Mouse (Mus musculus) embryonic facial prominence, embryonic 15.5 days (tissue): ENCODE measurements around the gene Sp9. TPM values are rescaled to one million over a fixed set of nuclear protein-coding genes. Genes with fewer than 3 reads are reported as not detected.

Experiments used
- ATAC-seq: fragments of 200-750 bp; cut with Nextera tagmentation; 2 replicates; pipeline ENCODE4 v1.8.0; 2017; ENCODE audit warnings: low read depth, moderate TSS enrichment; ENCODE audit not compliant: insufficient number of reproducible peaks, low FRiP score, low TSS enrichment
- H3K27ac ChIP-seq: fragments of 300-500 bp; sonication (generic); replicated peaks from 2 replicates; pipeline ENCODE4 v1.5.1; 2015; ENCODE audit warnings: mild to moderate bottlenecking, inconsistent platforms
- H3K27me3 ChIP-seq: fragments of 300-500 bp; sonication (generic); 2 replicates; pipeline ENCODE4 v1.6.1; 2015; ENCODE audit warnings: inconsistent platforms
- H3K36me3 ChIP-seq: fragments of 300-500 bp; sonication (generic); 2 replicates; pipeline ENCODE4 v1.6.1; 2015; ENCODE audit warnings: mild to moderate bottlenecking, inconsistent platforms
- H3K4me1 ChIP-seq: fragments of 300-500 bp; sonication (generic); 2 replicates; pipeline ENCODE4 v1.6.1; 2015; ENCODE audit warnings: inconsistent platforms
- H3K4me2 ChIP-seq: fragments of 300-500 bp; sonication (generic); replicated peaks from 2 replicates; pipeline ENCODE4 v1.6.1; 2015; ENCODE audit warnings: mild to moderate bottlenecking, inconsistent platforms
- H3K4me3 ChIP-seq: fragments of 300-500 bp; sonication (generic); replicated peaks from 2 replicates; pipeline ENCODE4 v1.5.1; 2015; ENCODE audit warnings: mild to moderate bottlenecking, inconsistent platforms
- H3K9ac ChIP-seq: fragments of 300-500 bp; sonication (generic); 2 replicates; pipeline ENCODE4 v1.6.1; 2015; ENCODE audit warnings: inconsistent platforms
- H3K9me3 ChIP-seq: fragments of 300-500 bp; sonication (generic); replicated peaks from 2 replicates; pipeline ENCODE4 v1.6.1; 2016; ENCODE audit warnings: inconsistent platforms
- WGBS: fragments of 180-500 bp; shearing (Covaris S2); methylation state at CpG from one replicate; pipeline ENCODE4 v1.1.7; 2015; 5-methylcytosine and 5-hydroxymethylcytosine counted together
- polyA plus RNA-seq: library from polyadenylated mRNA; unstranded; fragments of >200 nt; fragmentation: Nextera tagmentation; extraction: Ambion mirVana; gene quantifications from 2 replicates; pipeline ENCODE4 v1.2.1, GENCODE M21; 2015

The Sp9 gene
- polyA plus RNA-seq, 1 experiment from 2014 or later, result 2.9 TPM

- Histone ChIP-seq H3K27me3 (no peaks in the 10 kb centered on the region), H3K27ac (no peak overlapping the region), H3K36me3 (0 out of 2 replicates have a peak, but pooled peaks cover 6% of the 10 kb centered on the region), H3K4me3 (no peak overlapping the region), H3K4me1 (0 out of 2 replicates have a peak, but pooled peaks cover 4% of the 10 kb centered on the region), H3K9me3 (no peaks in the 10 kb centered on the region), H3K9ac (no peak overlapping the region), H3K4me2 (no peak overlapping the region)
- 92% methylated on average over 9 of the region's 9 CpGs for WGBS
- ATAC-seq, result no peak
These were observed 45.7 kb downstream of the Sp9 start for GRCm38 (mm10) chr2:73317426-73317825.

- WGBS, result 87% methylated on average over 5 of the region's 5 CpGs
These were observed 47.5 kb downstream of the Sp9 start for GRCm38 (mm10) chr2:73319218-73319617.

DNA sequence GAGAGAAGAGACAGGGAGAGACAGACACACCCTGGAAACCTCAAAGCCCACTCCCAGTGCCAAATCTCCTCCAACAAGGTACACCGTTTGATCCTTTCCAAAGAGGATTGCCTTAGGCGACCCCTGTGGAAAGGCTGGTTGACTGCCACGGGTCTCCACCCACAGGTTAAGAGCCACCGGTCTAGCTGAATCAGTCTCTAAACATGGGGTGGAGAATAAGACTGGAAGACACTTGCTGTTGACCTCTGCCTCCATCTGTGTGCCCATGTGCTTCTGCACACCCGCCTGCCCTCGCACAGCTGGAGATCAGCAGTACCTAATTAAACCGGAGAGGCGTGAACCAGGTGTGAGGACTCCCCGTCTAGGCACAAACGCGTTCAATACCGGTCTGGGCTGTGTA, 51.3 kb downstream of the Sp9 start:
- no peak overlapping the region for H3K27ac ChIP-seq
- H3K9me3 ChIP-seq, result no peaks in the 10 kb centered on the region
- no peaks in the 10 kb centered on the region for H3K27me3 ChIP-seq
- H3K4me2 ChIP-seq, result no peak overlapping the region
- H3K4me1 ChIP-seq, result no peaks in the 10 kb centered on the region
- H3K9ac ChIP-seq, result no peak overlapping the region
- no peak overlapping the region for H3K4me3 ChIP-seq
- H3K36me3 ChIP-seq, result 0 out of 2 replicates have a peak, but pooled peaks cover 6% of the 10 kb centered on the region
- 72% methylated on average over 12 of the region's 12 CpGs for WGBS
- ATAC-seq, result no peak

More at GRCm38 (mm10) chr2:73319218-73319617, 47.5 kb downstream of the Sp9 start:
- H3K4me1 ChIP-seq, result no peaks in the 10 kb centered on the region
- 0 out of 2 replicates have a peak, but pooled peaks cover 6% of the 10 kb centered on the region for H3K36me3 ChIP-seq
- no peak overlapping the region for H3K4me3 ChIP-seq
- H3K4me2 ChIP-seq, result no peak overlapping the region
- H3K27me3 ChIP-seq, result no peaks in the 10 kb centered on the region
- no peak overlapping the region for H3K9ac ChIP-seq
- H3K27ac ChIP-seq, result no peak overlapping the region
- no peak for ATAC-seq
- H3K9me3 ChIP-seq, result no peaks in the 10 kb centered on the region

DNA sequence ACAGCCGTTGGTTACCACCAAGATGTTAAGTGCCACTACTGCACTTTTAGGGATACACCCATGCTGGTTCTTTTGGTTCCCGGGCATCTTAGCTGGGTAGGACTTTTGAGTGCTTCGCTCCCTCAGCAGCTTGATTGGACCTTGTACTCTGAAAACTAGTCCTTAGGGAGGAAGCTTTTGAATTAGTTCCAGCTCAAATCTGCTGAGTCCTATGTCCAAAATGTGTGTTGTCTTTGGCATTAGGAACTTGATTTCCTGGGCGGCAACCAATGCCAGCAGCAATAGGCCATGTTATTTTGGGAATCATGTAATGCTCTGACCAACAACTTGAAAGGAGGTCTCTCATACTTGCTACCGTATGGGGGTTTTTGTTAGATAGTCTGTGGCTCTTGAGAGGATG, 54.1 kb downstream of the Sp9 start:
- no peak overlapping the region for H3K4me3 ChIP-seq
- no peak overlapping the region for H3K9ac ChIP-seq
- 83% methylated on average over 5 of the region's 5 CpGs for WGBS
- ATAC-seq, result no peak
- H3K36me3 ChIP-seq, result no peaks in the 10 kb centered on the region
- H3K9me3 ChIP-seq, result no peaks in the 10 kb centered on the region
- no peak overlapping the region for H3K4me2 ChIP-seq
- H3K27me3 ChIP-seq, result no peaks in the 10 kb centered on the region
- no peaks in the 10 kb centered on the region for H3K4me1 ChIP-seq
- H3K27ac ChIP-seq, result no peak overlapping the region

Other genes with a start within 250 kb of the Sp9 start
- gene Ola1, start 53.0 kb upstream of the Sp9 start, polyA plus RNA-seq, result 90.7 and 91.1 TPM in 2 replicates
- 14.1 and 14.7 TPM in 2 replicates for gene Scrn3, start 40.7 kb downstream of the Sp9 start, polyA plus RNA-seq
- 23.3 and 26.6 TPM in 2 replicates for gene Cir1, start 40.8 kb downstream of the Sp9 start, polyA plus RNA-seq
- gene Gpr155, start 114.6 kb downstream of the Sp9 start, polyA plus RNA-seq, result 7.2 and 8.8 TPM in 2 replicates